Mouse (Mus musculus): ENCODE data around the gene Polg2.

DNA sequence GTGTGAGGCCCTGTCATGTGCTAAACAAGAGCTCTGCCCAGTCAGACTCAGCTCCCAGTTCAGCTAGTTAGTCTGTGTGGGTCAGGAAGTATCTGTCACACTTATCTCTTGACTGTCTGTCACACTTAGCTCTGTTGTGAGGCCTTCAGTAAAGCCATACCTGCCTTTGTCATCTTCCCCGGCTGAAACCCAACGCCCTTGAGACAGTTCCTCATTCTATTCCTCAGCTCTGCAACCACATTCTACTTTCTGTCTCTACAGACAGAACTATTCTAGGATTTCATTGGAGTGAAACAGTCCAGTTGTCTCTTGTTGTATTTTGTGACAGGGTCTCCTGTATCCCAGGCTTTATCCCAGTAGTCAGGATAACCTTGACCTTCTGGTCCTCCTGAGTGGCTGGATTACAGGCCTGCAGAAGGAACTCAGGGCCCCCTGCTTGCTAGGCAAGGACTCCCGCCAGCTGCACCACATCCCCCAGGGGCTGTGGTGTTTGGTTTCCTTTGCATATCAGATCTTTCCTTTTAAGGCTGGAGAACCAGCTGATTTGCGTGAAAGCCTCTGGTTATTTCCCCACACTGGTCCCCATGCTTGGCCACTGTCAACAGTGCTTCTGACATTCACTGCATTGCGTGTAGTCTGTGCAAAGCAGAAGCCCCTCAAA lies 17.1 kb downstream of the Polg2 start:
- TF ChIP-seq POLR2A (IDR thresholded peaks at IDR 0.05; ENCODE audit: borderline replicate concordance, insufficient read depth, low read length) (no peak), CTCF (IDR thresholded peaks at IDR 0.05; ENCODE audit: borderline replicate concordance, insufficient read depth, low read depth, low read length) (no peak)

Measured in cerebellum, adult 2 months (tissue).